Comparison of ENCODE assay signal across 18 mouse cellular contexts in genomic region chr8:91349816-91350215, GRCm38 (mm10). TPM values are rescaled to one million over a fixed set of nuclear protein-coding genes. Genes with fewer than 3 reads are reported as not detected.
A peak's percentile ranks its signal among the peaks of the same experiment; 100 is the strongest.
DNase-seq lines count a peak whose midpoint lies in the region; TF ChIP-seq lines count a peak whose summit lies in the region.
"Had no signal": no experiment of that assay in that cellular context is flagged by ENCODE, and none has a peak within 500 bp of the region (broad histone marks: within the 10 kb centered on the region; RNA-seq: fewer than 3 reads in every experiment).

No protein-coding gene starts in this region.

- TF ChIP-seq EP300 in heart, adult 2 months (IDR thresholded peaks at IDR 0.05; ENCODE audit: insufficient read depth, low read depth, low read length), result no peak

- H3K36me3 ChIP-seq in heart, adult 2 months (ENCODE audit: control insufficient read depth, insufficient read depth, low read length), result peaks cover 2% of the 10 kb centered on the region; the same call in 1 of the 2 replicates
- H3K36me3 ChIP-seq: forebrain, embryonic 12.5 days had no signal

- no peak for TF ChIP-seq CTCF in heart, adult 2 months (IDR thresholded peaks at IDR 0.05)
- no peak for TF ChIP-seq CTCF in layer of hippocampus, adult 2 months (conservative IDR thresholded peaks at IDR 0.05)

- WGBS in heart, adult 2 months, result 90% methylated on average over 7 of the region's 7 CpGs

- no peak overlapping the region for H3K27ac ChIP-seq in heart, adult 2 months
- peak overlapping the region; percentile 77 for H3K27ac ChIP-seq in layer of hippocampus, adult 2 months
- H3K27ac ChIP-seq in brown adipose tissue, adult 24 weeks (replicated peaks; ENCODE audit: low read depth, low read length), result peak overlapping the region; percentile 72; the same call in 1 of the 2 replicates
- H3K27ac ChIP-seq: embryonic facial prominence, embryonic 13.5 days; embryonic facial prominence, embryonic 15.5 days; forebrain, embryonic 10.5 days; forebrain, embryonic 12.5 days had no signal

- intact Hi-C loops in heart, adult 2 months (cut with DNase I), result no loop called here

- H3K79me2 ChIP-seq in heart, adult 2 months (replicated peaks; ENCODE audit: control insufficient read depth, insufficient read depth, low read length), result no peaks in the 10 kb centered on the region

- H3K4me1 ChIP-seq in heart, adult 2 months (ENCODE audit: control insufficient read depth, insufficient read depth, low read length), result peaks cover 6% of the 10 kb centered on the region
- peaks cover 10% of the 10 kb centered on the region for H3K4me1 ChIP-seq in brown adipose tissue, adult 24 weeks (ENCODE audit: control insufficient read depth, insufficient read depth, insufficient read length, low read length)

- TF ChIP-seq POLR2A in heart, adult 2 months (IDR thresholded peaks at IDR 0.05; ENCODE audit: insufficient read depth, low read depth, low read length), result no peak

- peak; percentile 72 for DNase-seq in heart, adult 11 months
- DNase-seq in heart, adult 2 months, result no peak
- DNase-seq in layer of hippocampus, adult 2 months (ENCODE audit: low spot score in 2 of 2), result no peak
- DNase-seq in layer of hippocampus, adult 8-10 months (ENCODE audit: low spot score in 2 of 2), result no peak
- DNase-seq in cerebellum, postnatal 14 days, result no peak
- DNase-seq: adrenal gland, adult 2 months; adrenal gland, postnatal 10 days; adrenal gland, postnatal 25 days; cerebellum, adult 11-12 months; cerebellum, adult 9-10 months; cerebellum, postnatal 36 days; embryo, embryonic 11 days had no signal

- H3K9ac ChIP-seq in heart, adult 2 months (ENCODE audit: low read depth, low read length), result no peak overlapping the region
- H3K9ac ChIP-seq: embryonic facial prominence, embryonic 13.5 days; embryonic facial prominence, embryonic 15.5 days; forebrain, embryonic 12.5 days had no signal

- no peaks in the 10 kb centered on the region for H3K27me3 ChIP-seq in heart, adult 2 months (ENCODE audit: control insufficient read depth, insufficient read depth, low read length)
- H3K27me3 ChIP-seq: embryonic facial prominence, embryonic 13.5 days; embryonic facial prominence, embryonic 15.5 days; forebrain, embryonic 12.5 days had no signal

- no peak overlapping the region for H3K4me3 ChIP-seq in heart, adult 2 months
- no peak overlapping the region for H3K4me3 ChIP-seq in layer of hippocampus, adult 2 months
- H3K4me3 ChIP-seq in brown adipose tissue, adult 24 weeks (ENCODE audit: insufficient read depth, low read depth, low read length), result no peak overlapping the region
- H3K4me3 ChIP-seq: embryonic facial prominence, embryonic 13.5 days; embryonic facial prominence, embryonic 15.5 days; erythroblast, embryonic 14.5 days; forebrain, embryonic 10.5 days; forebrain, embryonic 12.5 days had no signal

RNA-seq across cellular contexts. Expression of gene Fto, which starts 36.5 kb away (rescaled TPM):
- 10 to 100 TPM; 57.6 to 65.1 TPM for total RNA-seq in heart, adult 2 months (2021)
- polyA plus RNA-seq in heart, adult 2 months (2012; rRNA removed), result 41.3 and 53.3 TPM in 2 replicates
- total RNA-seq in layer of hippocampus, adult 2 months (2021), result 100 to 1,000 TPM; 146 to 151 TPM
- 100 to 1,000 TPM; 143 to 151 (median 148) TPM for total RNA-seq in layer of hippocampus, adult 8-10 months (2022)
- polyA plus RNA-seq in brown adipose tissue, adult 24 weeks (2012; ENCODE audit: insufficient read depth, insufficient read length, missing spikeins), result 29.5 and 39.7 TPM in 2 replicates

RNA-seq across cellular contexts. Expression of gene Rpgrip1l, which starts 36.8 kb away (rescaled TPM):
- 1 to 10 TPM; 3.2 to 3.6 TPM for total RNA-seq in heart, adult 2 months (2021)
- polyA plus RNA-seq in heart, adult 2 months (2012; rRNA removed), result 0.88 and 1.4 TPM in 2 replicates
- total RNA-seq in layer of hippocampus, adult 2 months (2021), result 10 to 100 TPM; 21.6 to 25.4 TPM
- total RNA-seq in layer of hippocampus, adult 8-10 months (2022), result 10 to 100 TPM; 20.9 to 27.3 (median 23.2) TPM
- 3.3 and 3.6 TPM in 2 replicates for polyA plus RNA-seq in brown adipose tissue, adult 24 weeks (2012; ENCODE audit: insufficient read depth, insufficient read length, missing spikeins)

Comparison
In these comparisons a context has a peak if more than half of its experiments do, and no peak if none do; other contexts are left out.
1. RNA of gene Rpgrip1l, which starts 36.8 kb away (total RNA-seq): 21.6 to 25.4 TPM in layer of hippocampus, adult 2 months and 20.9 to 27.3 TPM in layer of hippocampus, adult 8-10 months; 3.2 to 3.6 TPM in heart, adult 2 months; every median in the first group is over 4 times any median in the second.